Mouse (Mus musculus) heart, embryonic 14.5 days (tissue): Measurements from ENCODE around the gene Mydgf. TPM values are rescaled to one million over a fixed set of nuclear protein-coding genes. Genes with fewer than 3 reads are reported as not detected.

ENCODE experiments used
- ATAC-seq: fragments of 200-750 bp; cut with Nextera tagmentation; 2 replicates; pipeline ENCODE4 v1.8.0; 2017; ENCODE audit warnings: low read depth, moderate TSS enrichment; ENCODE audit not compliant: insufficient number of reproducible peaks, insufficient read depth, low FRiP score
- H3K27ac ChIP-seq, 2 experiments: fragments of 200-500 bp in 1 of 2; fragments of 300-500 bp in 1 of 2; sonication (generic) in 1 of 2; replicated peaks in 1 of 2; 2 replicates each; pipeline ENCODE4 v1.5.1; 2012 to 2014; ENCODE audit warnings: low read depth in 2 of 2, low read length in 2 of 2, control low read depth in 1 of 2, mild to moderate bottlenecking in 1 of 2, mixed read lengths in 1 of 2; ENCODE audit not compliant: control insufficient read depth in 1 of 2, insufficient read depth in 1 of 2
- H3K27me3 ChIP-seq: fragments of 300-500 bp; sonication (generic); 2 replicates; pipeline ENCODE4 v1.6.1; 2014; ENCODE audit warnings: mild to moderate bottlenecking, low read length, control low read depth; ENCODE audit not compliant: control insufficient read depth, insufficient read depth
- H3K36me3 ChIP-seq: fragments of 300-500 bp; sonication (generic); 2 replicates; pipeline ENCODE4 v1.6.1; 2014; ENCODE audit warnings: mild to moderate bottlenecking, control low read depth, low read length, mixed read lengths; ENCODE audit not compliant: control insufficient read depth, insufficient read depth
- H3K4me1 ChIP-seq, 2 experiments: fragments of 200-500 bp in 1 of 2; fragments of 300-500 bp in 1 of 2; sonication (generic) in 1 of 2; 2 replicates each; pipeline ENCODE4 v1.6.1; 2012 to 2014; ENCODE audit warnings: low read length in 2 of 2, control low read depth in 1 of 2, mixed read lengths in 1 of 2; ENCODE audit not compliant: control insufficient read depth in 2 of 2, insufficient read depth in 2 of 2
- H3K4me2 ChIP-seq: fragments of 300-500 bp; sonication (generic); 2 replicates; pipeline ENCODE4 v1.6.1; 2014; ENCODE audit warnings: mild to moderate bottlenecking, low read length
- H3K4me3 ChIP-seq, 2 experiments: fragments of 200-500 bp in 1 of 2; fragments of 300-500 bp in 1 of 2; sonication (generic) in 1 of 2; 2 replicates each; pipeline ENCODE4 v1.5.1; 2012 to 2014; ENCODE audit warnings: low read length in 2 of 2, mild to moderate bottlenecking in 2 of 2, control low read depth in 1 of 2, low read depth in 1 of 2, moderate library complexity in 1 of 2; ENCODE audit not compliant: control insufficient read depth in 1 of 2, insufficient read depth in 1 of 2
- H3K9ac ChIP-seq: fragments of 300-500 bp; sonication (generic); 2 replicates; pipeline ENCODE4 v1.6.1; 2014; ENCODE audit warnings: mild to moderate bottlenecking, low read length
- H3K9me3 ChIP-seq: fragments of 300-500 bp; sonication (generic); 2 replicates; pipeline ENCODE4 v1.6.1; 2016; ENCODE audit warnings: low read length, control low read depth; ENCODE audit not compliant: control insufficient read depth
- WGBS: fragments of 180-500 bp; shearing (Covaris S2); extraction: QIAGEN DNeasy Blood & Tissue Kit; methylation state at CpG from one replicate; pipeline ENCODE4 v1.1.7; 2014; 5-methylcytosine and 5-hydroxymethylcytosine counted together
- polyA plus RNA-seq: library from polyadenylated mRNA; unstranded; fragments of >200 nt; fragmentation: Nextera tagmentation; extraction: Ambion mirVana; gene quantifications from 2 replicates; pipeline ENCODE4 v1.2.1, GENCODE M21; 2014

Mydgf gene
- polyA plus RNA-seq, 1 experiment from 2014 or later: 81.1 TPM

- Histone ChIP-seq H3K4me1 (peaks cover 6 to 20% of the 10 kb centered on the region in 2 experiments; a peak in 3 of 4 replicates), H3K36me3 (no peaks in the 10 kb centered on the region), H3K9ac (peak overlapping the region; percentile 28), H3K27me3 (peaks cover 26% of the 10 kb centered on the region), H3K4me2 (peak overlapping the region; percentile 68), H3K27ac (peak overlapping the region in 1 of 2 experiments; percentile 41; a peak in 1 of 4 replicates), H3K9me3 (peaks cover 7% of the 10 kb centered on the region; the same call in 1 of the 2 replicates), H3K4me3 (peak overlapping the region; percentile 10 to 34)
- WGBS: 2% methylated on average over 27 of the region's 27 CpGs
- no peak; the same call in 1 of the 2 replicates for ATAC-seq
Observed at GRCm38 (mm10) chr17:56134463-56134971, 49.2 kb downstream of the Mydgf start.

GRCm38 (mm10) chr17:56133457-56134363, 50.0 kb downstream of the Mydgf start:
- peak overlapping the region; percentile 68 for H3K4me2 ChIP-seq
- peak overlapping the region; percentile 65 to 77 for H3K27ac ChIP-seq

GRCm38 (mm10) chr17:56132661-56133060, 51.1 kb downstream of the Mydgf start:
- H3K4me3 ChIP-seq: no peak overlapping the region
- WGBS: 4% methylated on average over 14 of the region's 14 CpGs
- H3K4me2 ChIP-seq: 0 out of 2 replicates have a peak overlapping the region, but pooled peaks have one; percentile 21

More at GRCm38 (mm10) chr17:56133457-56134363, 50.0 kb downstream of the Mydgf start:
- peak; percentile 60 for ATAC-seq
- H3K9ac ChIP-seq: peak overlapping the region; percentile 28; the same call in 1 of the 2 replicates
- no peaks in the 10 kb centered on the region for H3K36me3 ChIP-seq
- H3K27me3 ChIP-seq: peaks cover 17% of the 10 kb centered on the region
- peaks cover 6 to 17% of the 10 kb centered on the region in 2 experiments; a peak in 3 of 4 replicates for H3K4me1 ChIP-seq
- H3K9me3 ChIP-seq: peaks cover 7% of the 10 kb centered on the region; the same call in 1 of the 2 replicates
- WGBS: 21% methylated on average over 17 of the region's 21 CpGs
- peak overlapping the region; percentile 11 to 34; a peak in 3 of 4 replicates for H3K4me3 ChIP-seq

DNA sequence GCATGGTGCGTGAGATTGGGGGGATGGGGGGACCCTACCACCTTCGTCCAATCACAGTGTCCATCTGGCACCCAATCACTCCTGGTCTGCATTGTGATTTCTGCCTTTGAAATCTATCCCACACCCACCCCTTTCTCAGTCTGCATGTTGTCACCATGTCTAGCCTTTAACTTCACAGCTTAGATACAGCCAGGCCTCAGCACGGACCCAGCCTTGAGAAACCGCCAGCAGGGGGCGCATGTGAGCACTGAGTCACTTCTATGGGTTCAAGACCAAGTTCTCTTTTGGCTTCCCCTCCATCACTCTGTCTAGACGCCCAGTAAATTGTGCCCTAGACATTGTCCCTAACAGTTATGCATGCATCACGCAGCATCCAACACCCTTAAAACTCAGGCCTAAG, 51.9 kb downstream of the Mydgf start:
- Histone ChIP-seq H3K4me3 (no peak overlapping the region), H3K4me2 (no peak overlapping the region), H3K9me3 (peaks cover 7% of the 10 kb centered on the region; the same call in 1 of the 2 replicates), H3K27me3 (peaks cover 6% of the 10 kb centered on the region; the same call in 1 of the 2 replicates), H3K4me1 (peaks cover 4 to 17% of the 10 kb centered on the region in 2 experiments; a peak in 3 of 4 replicates), H3K9ac (no peak overlapping the region), H3K36me3 (no peaks in the 10 kb centered on the region), H3K27ac (no peak overlapping the region)
- 43% methylated on average over 7 of the region's 7 CpGs for WGBS
- no peak for ATAC-seq

More at GRCm38 (mm10) chr17:56132661-56133060, 51.1 kb downstream of the Mydgf start:
- H3K4me1 ChIP-seq: peaks cover 4 to 17% of the 10 kb centered on the region in 2 experiments; a peak in 3 of 4 replicates
- peaks cover 7% of the 10 kb centered on the region; the same call in 1 of the 2 replicates for H3K9me3 ChIP-seq
- 0 out of 2 replicates have a peak, but pooled peaks cover 8% of the 10 kb centered on the region for H3K27me3 ChIP-seq
- no peak overlapping the region for H3K27ac ChIP-seq
- H3K36me3 ChIP-seq: no peaks in the 10 kb centered on the region
- H3K9ac ChIP-seq: no peak overlapping the region
- no peak for ATAC-seq

- Histone ChIP-seq H3K27ac (no peak overlapping the region), H3K9me3 (peaks cover 7% of the 10 kb centered on the region; the same call in 1 of the 2 replicates), H3K4me3 (no peak overlapping the region), H3K27me3 (peaks cover 9% of the 10 kb centered on the region; the same call in 1 of the 2 replicates), H3K4me2 (no peak overlapping the region), H3K9ac (no peak overlapping the region), H3K36me3 (no peaks in the 10 kb centered on the region), H3K4me1 (peaks cover 4 to 17% of the 10 kb centered on the region in 2 experiments; a peak in 3 of 4 replicates)
- ATAC-seq: no peak
- 87% methylated on average over 10 of the region's 10 CpGs for WGBS
Observed at GRCm38 (mm10) chr17:56131136-56131535, 52.6 kb downstream of the Mydgf start.

DNA sequence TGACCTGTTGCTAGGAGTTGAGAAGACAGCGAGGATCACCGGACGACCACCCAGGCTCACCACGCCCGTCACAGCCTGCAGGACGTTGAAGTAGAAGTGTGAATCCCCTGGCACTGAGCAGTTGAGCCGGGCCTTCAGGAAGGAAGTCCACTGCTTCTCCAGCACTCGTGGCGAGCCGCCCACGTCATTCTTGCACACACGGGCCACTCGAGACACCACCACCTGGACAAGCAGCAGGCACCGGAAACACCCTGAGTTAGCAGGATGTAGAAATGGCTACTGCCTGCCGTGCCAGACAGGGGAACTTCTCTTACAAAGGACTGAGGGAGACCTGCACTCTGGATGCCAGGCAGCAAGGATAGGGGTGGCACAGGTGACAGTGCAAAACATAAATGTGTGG, 55.5 kb downstream of the Mydgf start:
- Histone ChIP-seq H3K4me2 (no peak overlapping the region), H3K27ac (no peak overlapping the region), H3K36me3 (no peaks in the 10 kb centered on the region), H3K9ac (no peak overlapping the region), H3K4me1 (peaks cover 2 to 10% of the 10 kb centered on the region in 2 experiments; a peak in 2 of 4 replicates), H3K27me3 (peaks cover 23% of the 10 kb centered on the region), H3K4me3 (no peak overlapping the region), H3K9me3 (peaks cover 12% of the 10 kb centered on the region)
- no peak for ATAC-seq
- WGBS: 70% methylated on average over 15 of the region's 15 CpGs

DNA sequence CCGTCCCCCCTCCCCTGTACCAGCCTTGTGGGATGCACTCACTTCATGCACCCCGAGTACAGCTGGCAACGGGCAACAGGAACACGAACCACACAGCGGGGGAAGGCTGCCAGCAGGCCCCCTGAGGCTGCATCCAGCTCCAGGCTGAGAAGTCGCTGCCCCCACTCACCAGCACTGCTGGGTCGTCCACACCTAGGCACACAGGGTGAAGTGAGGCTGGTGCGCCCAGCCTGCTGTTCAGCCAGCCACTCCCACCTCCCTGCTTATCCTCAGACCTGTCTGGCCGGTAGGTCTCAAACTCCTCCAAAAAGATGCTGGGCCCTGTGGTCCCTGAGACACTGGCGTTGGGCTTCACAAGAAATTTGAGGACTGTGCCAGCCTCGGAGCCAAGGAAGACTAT, 57.5 kb downstream of the Mydgf start:
- Histone ChIP-seq H3K9me3 (peaks cover 20% of the 10 kb centered on the region), H3K27me3 (peaks cover 44% of the 10 kb centered on the region), H3K36me3 (no peaks in the 10 kb centered on the region), H3K9ac (no peak overlapping the region), H3K4me1 (peaks cover 2 to 6% of the 10 kb centered on the region in 2 experiments; a peak in 1 of 4 replicates), H3K27ac (no peak overlapping the region), H3K4me3 (no peak overlapping the region), H3K4me2 (no peak overlapping the region)
- WGBS: 74% methylated on average over 11 of the region's 11 CpGs
- ATAC-seq: no peak
